Mouse (Mus musculus) embryonic fibroblast, embryonic 13.5 days (primary cell): ENCODE data around the gene Mfsd2a. TPM values are rescaled to one million over a fixed set of nuclear protein-coding genes. Genes with fewer than 3 reads are reported as not detected.

Source experiments
- H3K27ac ChIP-seq: 2 replicates; pipeline ENCODE4 v1.5.1; 2012; ENCODE audit warnings: low read length, control low read depth, inconsistent platforms; ENCODE audit not compliant: insufficient read depth
- H3K4me1 ChIP-seq: 2 replicates; pipeline ENCODE4 v1.6.1; 2011; ENCODE audit warnings: low read length; ENCODE audit not compliant: control insufficient read depth, insufficient read depth
- H3K4me3 ChIP-seq: 2 replicates; pipeline ENCODE4 v1.5.1; 2011; ENCODE audit warnings: mild to moderate bottlenecking, control low read depth, low read length; ENCODE audit not compliant: insufficient read depth
- CTCF ChIP-seq: IDR thresholded peaks from 2 replicates; pipeline ENCODE4 v1.5.1; 2011; ENCODE audit warnings: mild to moderate bottlenecking, control low read depth, low read length, moderate library complexity, borderline replicate concordance; ENCODE audit not compliant: insufficient read depth
- POLR2A ChIP-seq: IDR thresholded peaks from 2 replicates; pipeline ENCODE4 v1.6.1; 2011; ENCODE audit warnings: low read depth, mild to moderate bottlenecking, control low read depth, low read length, moderate library complexity
- polyA plus RNA-seq: library from polyadenylated mRNA; stranded (reverse); fragments of >200 nt; gene quantifications from 2 replicates; pipeline ENCODE4 v1.2.4, GENCODE M21; 2011; ENCODE audit warnings: low read depth; ENCODE audit not compliant: missing spikeins, insufficient read length

Gene Mfsd2a
- polyA plus RNA-seq, 1 experiment = 2.8 TPM

DNA sequence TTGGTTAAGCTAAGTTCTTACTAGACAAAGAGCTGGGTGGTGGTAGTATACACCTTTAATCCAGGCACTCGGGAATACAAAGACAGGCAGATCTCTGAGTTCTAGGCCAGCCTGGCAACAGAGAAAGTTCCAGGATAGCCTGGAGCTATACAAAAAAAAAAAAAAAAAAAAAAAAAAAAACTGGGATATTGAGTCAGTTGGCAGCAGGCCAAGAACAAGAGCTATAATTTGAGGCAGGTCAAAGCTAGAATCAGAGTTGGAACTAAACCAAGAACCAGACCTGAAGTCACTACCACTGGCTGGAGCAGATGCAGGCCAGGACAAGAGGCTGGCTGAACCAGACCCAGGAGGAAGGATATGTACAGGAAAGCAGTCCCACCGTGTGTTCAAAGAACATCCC lies 19.7 kb upstream of the Mfsd2a start:
- no peak for TF ChIP-seq POLR2A
- no peak for TF ChIP-seq CTCF
- no peaks in the 10 kb centered on the region for H3K4me1 ChIP-seq
- no peak overlapping the region for H3K27ac ChIP-seq
- H3K4me3 ChIP-seq = no peak overlapping the region

GRCm38 (mm10) chr4:122979826-122980225 lies 18.8 kb upstream of the Mfsd2a start:
- no peak overlapping the region for H3K27ac ChIP-seq
- no peaks in the 10 kb centered on the region for H3K4me1 ChIP-seq
- TF ChIP-seq CTCF (no peak), POLR2A (no peak)
- no peak overlapping the region for H3K4me3 ChIP-seq

DNA sequence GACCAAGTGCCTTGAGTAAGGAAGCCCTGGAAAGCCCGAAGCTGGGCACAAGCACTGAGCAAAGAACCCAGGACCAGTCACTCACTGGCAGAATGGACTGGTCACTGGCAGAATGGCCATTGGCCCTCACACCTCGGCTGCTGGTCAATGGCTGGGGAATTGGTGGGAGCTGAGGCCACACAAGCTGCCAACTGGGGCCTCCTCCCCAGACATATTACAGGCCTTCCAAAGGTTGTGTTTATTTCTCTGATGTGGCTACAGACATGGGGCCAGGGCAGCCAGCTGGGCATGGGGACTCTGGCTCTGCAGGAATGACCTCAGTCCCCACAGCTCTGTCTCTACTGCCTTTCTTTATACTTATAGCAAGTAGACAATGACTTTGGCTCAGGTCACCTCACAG lies 17.9 kb upstream of the Mfsd2a start:
- H3K27ac ChIP-seq = no peak overlapping the region
- H3K4me3 ChIP-seq = no peak overlapping the region
- TF ChIP-seq POLR2A (no peak), CTCF (no peak)
- no peaks in the 10 kb centered on the region for H3K4me1 ChIP-seq

GRCm38 (mm10) chr4:122976885-122977284 lies 15.9 kb upstream of the Mfsd2a start:
- no peak overlapping the region for H3K4me3 ChIP-seq
- no peaks in the 10 kb centered on the region for H3K4me1 ChIP-seq
- TF ChIP-seq POLR2A (no peak), CTCF (no peak)
- no peak overlapping the region for H3K27ac ChIP-seq

DNA sequence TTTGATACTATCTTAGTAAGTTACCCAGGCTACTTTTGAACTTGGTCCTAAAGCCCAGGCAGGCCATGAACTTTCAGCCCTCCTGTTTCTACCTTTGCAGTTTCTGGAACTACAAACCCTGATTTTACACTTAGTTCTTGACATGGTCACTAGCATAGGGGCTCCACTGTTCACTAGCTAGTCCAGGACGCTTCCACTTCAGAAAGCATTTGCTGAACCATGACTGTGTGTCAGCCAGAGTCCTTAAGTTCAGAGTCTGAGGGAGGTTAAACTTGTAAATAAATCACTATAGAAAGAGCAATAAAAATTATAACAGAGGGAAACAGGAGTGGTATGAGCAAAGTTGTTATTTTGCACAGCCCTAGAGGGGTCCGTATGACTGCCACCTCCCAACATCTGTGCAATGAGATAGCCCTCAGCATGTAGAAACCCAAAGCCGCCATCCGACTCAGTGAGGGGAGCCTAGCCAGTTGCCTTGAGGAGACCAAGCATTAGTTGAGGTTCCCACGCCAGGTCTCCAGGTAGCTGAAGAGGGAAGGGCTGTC lies 14.1 kb upstream of the Mfsd2a start:
- Histone ChIP-seq H3K27ac (no peak overlapping the region), H3K4me1 (no peaks in the 10 kb centered on the region), H3K4me3 (no peak overlapping the region)
- TF ChIP-seq CTCF = no peak
- TF ChIP-seq POLR2A = no peak

DNA sequence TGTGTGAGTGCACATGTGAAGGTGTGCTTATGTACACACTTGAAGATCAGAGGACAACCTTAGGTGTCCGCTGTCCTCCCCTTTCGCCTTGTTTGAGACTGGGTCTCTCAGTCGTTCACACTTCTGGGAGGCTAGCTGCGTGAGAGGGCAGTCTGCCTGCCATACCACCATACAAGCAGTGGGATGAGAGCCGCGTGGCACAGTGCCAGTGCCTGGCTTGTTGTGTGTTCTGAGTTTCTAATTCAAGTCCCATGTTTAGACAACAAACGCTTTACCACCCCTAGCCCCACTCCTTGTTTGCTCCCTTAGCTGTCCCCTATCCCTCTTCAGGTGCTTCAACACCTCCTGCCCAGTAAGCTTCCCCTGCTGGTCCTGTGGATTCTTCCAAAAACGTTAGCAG lies 11.1 kb upstream of the Mfsd2a start:
- Histone ChIP-seq H3K4me1 (no peaks in the 10 kb centered on the region), H3K27ac (no peak overlapping the region), H3K4me3 (no peak overlapping the region)
- TF ChIP-seq POLR2A = no peak
- no peak for TF ChIP-seq CTCF

- no peaks in the 10 kb centered on the region for H3K4me1 ChIP-seq
- H3K4me3 ChIP-seq = no peak overlapping the region
- TF ChIP-seq CTCF (no peak), POLR2A (no peak)
- no peak overlapping the region for H3K27ac ChIP-seq
Measured at GRCm38 (mm10) chr4:122971646-122972045, 10.7 kb upstream of the Mfsd2a start.

- no peak overlapping the region for H3K4me3 ChIP-seq
- H3K4me1 ChIP-seq = no peaks in the 10 kb centered on the region
- no peak overlapping the region for H3K27ac ChIP-seq
Measured at GRCm38 (mm10) chr4:122971191-122971590, 10.2 kb upstream of the Mfsd2a start.

DNA sequence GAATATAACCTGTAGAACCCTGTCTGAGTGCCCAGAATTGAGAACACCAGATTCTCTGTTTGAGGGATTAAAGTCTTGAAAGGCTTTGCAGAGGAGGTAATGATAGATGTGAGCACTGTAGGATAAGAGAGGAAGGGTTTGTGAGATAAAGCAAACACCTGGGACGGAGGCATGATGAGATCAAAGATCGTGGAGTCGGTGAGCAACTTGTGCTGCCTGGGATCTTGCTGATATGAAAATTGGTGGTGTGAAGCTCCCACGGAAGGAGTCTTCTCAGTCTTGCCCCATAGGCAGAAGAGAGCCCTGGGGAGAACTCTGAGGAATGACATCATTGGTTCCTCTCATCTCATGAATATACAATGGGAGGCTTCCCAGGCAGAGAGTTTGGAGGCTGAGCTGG lies 7.1 kb upstream of the Mfsd2a start:
- Histone ChIP-seq H3K4me1 (no peaks in the 10 kb centered on the region), H3K4me3 (no peak overlapping the region), H3K27ac (no peak overlapping the region)
- TF ChIP-seq POLR2A = no peak
- no peak for TF ChIP-seq CTCF

More at GRCm38 (mm10) chr4:122971191-122971590, 10.2 kb upstream of the Mfsd2a start:
- TF ChIP-seq CTCF (no peak), POLR2A (no peak)

DNA sequence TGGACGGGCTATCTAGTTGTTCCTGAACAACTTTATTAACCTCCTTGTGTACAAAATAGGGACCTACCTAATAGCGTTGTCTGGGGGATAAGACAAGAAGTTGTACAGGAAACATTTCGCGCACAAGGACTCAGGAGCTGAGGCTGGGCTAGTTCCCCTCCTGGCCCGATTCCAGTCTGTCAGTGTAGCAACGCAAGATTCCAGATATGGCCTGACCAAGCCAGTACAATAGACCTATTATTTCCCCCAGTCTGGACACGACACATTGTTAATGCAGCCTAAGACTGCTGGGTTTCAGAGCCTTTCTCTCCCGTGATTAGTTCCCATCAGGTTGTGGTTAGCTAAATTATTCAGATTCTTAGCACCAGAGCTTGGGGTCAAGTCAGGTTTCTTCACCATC lies 1.8 kb upstream of the Mfsd2a start:
- TF ChIP-seq POLR2A = no peak
- TF ChIP-seq CTCF = no peak
- no peak overlapping the region for H3K27ac ChIP-seq
- peaks cover 6% of the 10 kb centered on the region for H3K4me1 ChIP-seq
- no peak overlapping the region for H3K4me3 ChIP-seq

GRCm38 (mm10) chr4:122961589-122961988 lies 601 bp upstream of the Mfsd2a start:
- peaks cover 6% of the 10 kb centered on the region for H3K4me1 ChIP-seq
- TF ChIP-seq CTCF (no peak), POLR2A (no peak)
- peak overlapping the region; percentile 6; the same call in 1 of the 2 replicates for H3K4me3 ChIP-seq
- 0 out of 2 replicates have a peak overlapping the region, but pooled peaks have one; percentile 3 for H3K27ac ChIP-seq
